Mouse (Mus musculus) hindbrain, embryonic 16.5 days (tissue): ENCODE results near the gene Nkain2. TPM values are rescaled to one million over a fixed set of nuclear protein-coding genes. Genes with fewer than 3 reads are reported as not detected.
"Not testable (repeated sequence)": the region's sequence is repeated elsewhere in the genome, so short reads cannot be mapped to it uniquely, and the experiment has no call there.

ENCODE experiments used
- ATAC-seq: fragments of 200-750 bp; cut with Nextera tagmentation; 2 replicates; pipeline ENCODE4 v1.8.0; 2017; ENCODE audit warnings: moderate TSS enrichment, moderate library complexity
- H3K27ac ChIP-seq: fragments of 300-500 bp; sonication (generic); 2 replicates; pipeline ENCODE4 v1.5.1; 2014; ENCODE audit warnings: low read depth, mild to moderate bottlenecking, control low read depth, low read length, moderate library complexity
- H3K27me3 ChIP-seq: fragments of 300-500 bp; sonication (generic); replicated peaks from 2 replicates; pipeline ENCODE4 v1.6.1; 2014; ENCODE audit warnings: low read length; ENCODE audit not compliant: control insufficient read depth, insufficient read depth
- H3K36me3 ChIP-seq: fragments of 300-500 bp; sonication (generic); 2 replicates; pipeline ENCODE4 v1.6.1; 2014; ENCODE audit warnings: mild to moderate bottlenecking, low read length, moderate library complexity, mixed read lengths; ENCODE audit not compliant: control insufficient read depth, insufficient read depth
- H3K4me1 ChIP-seq: fragments of 300-500 bp; sonication (generic); 2 replicates; pipeline ENCODE4 v1.6.1; 2014; ENCODE audit warnings: low read depth, low read length; ENCODE audit not compliant: control insufficient read depth, insufficient read depth
- H3K4me2 ChIP-seq: fragments of 300-500 bp; sonication (generic); 2 replicates; pipeline ENCODE4 v1.6.1; 2014; ENCODE audit warnings: mild to moderate bottlenecking, low read length, control low read depth, moderate library complexity
- H3K4me3 ChIP-seq: fragments of 300-500 bp; sonication (generic); 2 replicates; pipeline ENCODE4 v1.5.1; 2014; ENCODE audit warnings: mild to moderate bottlenecking, low read length, control low read depth, moderate library complexity
- H3K9ac ChIP-seq: fragments of 300-500 bp; sonication (generic); 2 replicates; pipeline ENCODE4 v1.6.1; 2014; ENCODE audit warnings: low read depth, mild to moderate bottlenecking, control low read depth, low read length, moderate library complexity
- H3K9me3 ChIP-seq: fragments of 300-500 bp; sonication (generic); 2 replicates; pipeline ENCODE4 v1.6.1; 2014; ENCODE audit warnings: mild to moderate bottlenecking, low read length, moderate library complexity; ENCODE audit not compliant: control insufficient read depth
- WGBS: fragments of 180-500 bp; shearing (Covaris S2); extraction: QIAGEN DNeasy Blood & Tissue Kit; methylation state at CpG from one replicate; pipeline ENCODE4 v1.1.7; 2014; 5-methylcytosine and 5-hydroxymethylcytosine counted together
- polyA plus RNA-seq: library from polyadenylated mRNA; unstranded; fragments of >200 nt; fragmentation: Nextera tagmentation; extraction: Ambion mirVana; gene quantifications from 2 replicates; pipeline ENCODE4 v1.2.1, GENCODE M21; 2015

The Nkain2 gene
- polyA plus RNA-seq, 1 experiment from 2014 or later = 10.9 TPM

DNA sequence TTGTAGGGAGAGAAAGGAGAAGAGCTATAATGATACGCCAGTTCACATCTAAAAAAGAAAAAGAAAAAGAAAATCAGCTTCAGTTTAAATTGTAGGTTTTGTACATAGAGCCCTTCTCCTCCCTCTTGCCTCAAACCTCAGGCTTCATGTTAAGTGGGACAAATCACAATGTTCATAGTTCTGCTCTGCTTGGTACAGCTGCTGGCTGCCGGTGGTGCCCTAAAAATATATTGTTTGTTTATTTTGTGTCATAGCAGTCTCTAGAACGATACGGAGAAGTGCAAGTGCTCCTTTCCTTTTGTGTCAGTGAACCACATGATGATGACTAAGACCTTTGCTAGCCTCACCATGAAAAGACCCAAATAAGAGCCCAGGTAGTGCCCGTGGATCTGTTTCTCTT, 962.6 kb downstream of the Nkain2 start:
- H3K4me1 ChIP-seq = no peaks in the 10 kb centered on the region
- no peak for ATAC-seq
- H3K9me3 ChIP-seq = no peaks in the 10 kb centered on the region
- 75% methylated on average over 5 of the region's 5 CpGs for WGBS
- no peak overlapping the region for H3K4me3 ChIP-seq
- H3K27me3 ChIP-seq = no peaks in the 10 kb centered on the region
- H3K4me2 ChIP-seq = no peak overlapping the region
- H3K9ac ChIP-seq = no peak overlapping the region
- no peaks in the 10 kb centered on the region for H3K36me3 ChIP-seq
- H3K27ac ChIP-seq = no peak overlapping the region

GRCm38 (mm10) chr10:31920901-31921300, 969.4 kb downstream of the Nkain2 start:
- H3K4me1 ChIP-seq, H3K4me2 ChIP-seq, H3K27me3 ChIP-seq, H3K36me3 ChIP-seq, H3K9me3 ChIP-seq, ATAC-seq, H3K9ac ChIP-seq, H3K4me3 ChIP-seq, H3K27ac ChIP-seq: not testable (repeated sequence)
- WGBS = 91% methylated on average over 3 of the region's 3 CpGs

DNA sequence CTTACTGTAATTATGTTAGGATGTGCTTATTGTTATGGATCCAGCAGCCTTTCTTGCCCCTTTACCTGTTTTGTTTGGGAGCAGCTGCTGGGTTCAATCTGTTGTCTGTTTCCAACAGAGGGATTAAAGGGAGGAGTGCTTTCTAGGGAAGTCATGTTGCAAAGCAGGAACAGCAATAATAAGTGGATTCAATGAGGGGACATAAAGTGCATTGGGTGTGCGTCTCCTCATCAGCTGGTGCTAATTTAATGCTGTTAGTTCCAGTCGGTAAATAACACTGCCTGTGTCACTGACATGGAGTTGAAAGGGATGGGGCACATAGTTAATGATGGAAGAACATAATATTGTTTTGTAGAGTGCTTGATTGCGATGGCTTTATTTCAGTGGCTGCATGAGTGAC, 982.8 kb downstream of the Nkain2 start:
- ATAC-seq = peak; percentile 84
- no peaks in the 10 kb centered on the region for H3K9me3 ChIP-seq
- H3K4me2 ChIP-seq = no peak overlapping the region
- no peak overlapping the region for H3K9ac ChIP-seq
- WGBS = 32% methylated on average over 3 of the region's 3 CpGs
- no peak overlapping the region for H3K27ac ChIP-seq
- no peak overlapping the region for H3K4me3 ChIP-seq
- H3K4me1 ChIP-seq = no peaks in the 10 kb centered on the region
- H3K36me3 ChIP-seq = no peaks in the 10 kb centered on the region
- no peaks in the 10 kb centered on the region for H3K27me3 ChIP-seq

DNA sequence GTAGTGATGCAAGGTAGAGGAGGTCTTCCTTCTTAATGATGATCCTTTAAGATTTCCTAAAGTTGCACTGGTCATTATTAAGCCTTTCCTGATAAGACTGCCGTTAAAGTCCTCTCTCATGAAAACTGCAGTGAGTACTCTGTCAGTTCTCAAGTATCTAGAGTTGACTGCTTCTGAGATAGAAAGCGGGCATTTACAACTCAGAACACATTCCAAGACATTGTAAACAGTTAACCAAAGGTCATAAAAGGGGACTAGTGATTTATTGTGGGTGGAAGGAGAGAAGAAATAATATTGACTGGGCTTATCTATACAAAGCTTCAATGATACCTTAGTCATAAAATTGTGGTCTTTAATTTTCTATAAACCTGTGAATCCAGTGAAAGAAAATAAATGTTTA, 990.8 kb downstream of the Nkain2 start:
- 89% methylated on average over 2 of the region's 2 CpGs for WGBS
- H3K9ac ChIP-seq = no peak overlapping the region
- no peaks in the 10 kb centered on the region for H3K9me3 ChIP-seq
- H3K4me1 ChIP-seq = no peaks in the 10 kb centered on the region
- H3K4me3 ChIP-seq = no peak overlapping the region
- no peak overlapping the region for H3K27ac ChIP-seq
- ATAC-seq = no peak
- H3K27me3 ChIP-seq = no peaks in the 10 kb centered on the region
- H3K4me2 ChIP-seq = no peak overlapping the region
- H3K36me3 ChIP-seq = no peaks in the 10 kb centered on the region

DNA sequence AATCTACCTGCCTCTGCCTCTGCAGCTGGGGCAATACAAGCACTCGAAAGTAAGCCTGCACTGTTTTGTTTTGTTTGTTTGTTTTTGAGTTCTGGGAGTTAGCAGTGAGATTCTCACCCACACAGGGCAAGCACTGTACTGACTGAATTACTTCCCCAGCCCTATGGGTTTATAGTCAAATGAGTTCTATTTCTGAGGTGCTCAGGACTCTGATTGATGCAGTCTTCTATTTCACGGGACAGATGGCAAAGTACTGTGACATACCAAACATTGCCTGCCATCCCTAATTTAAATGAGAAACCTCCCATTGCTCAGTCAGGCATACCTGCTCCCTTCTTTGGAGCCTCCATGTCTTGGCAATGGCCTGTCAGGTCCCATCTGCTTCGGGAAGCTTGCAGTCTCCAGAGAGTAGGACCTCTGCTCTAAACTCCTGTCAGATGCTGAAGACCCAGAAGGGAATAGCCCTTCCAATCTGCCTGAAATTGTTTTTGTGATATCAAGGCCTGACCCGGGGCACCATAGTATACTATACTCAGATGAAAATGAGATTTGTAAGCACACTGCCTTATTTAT, 1016.9 kb downstream of the Nkain2 start:
- Histone ChIP-seq H3K27ac (no peak overlapping the region), H3K36me3 (no peaks in the 10 kb centered on the region), H3K27me3 (no peaks in the 10 kb centered on the region), H3K4me2 (no peak overlapping the region), H3K4me1 (no peaks in the 10 kb centered on the region), H3K9ac (no peak overlapping the region), H3K9me3 (no peaks in the 10 kb centered on the region), H3K4me3 (no peak overlapping the region)
- WGBS = 38% methylated on average over 4 of the region's 4 CpGs
- ATAC-seq = peak; percentile 92

DNA sequence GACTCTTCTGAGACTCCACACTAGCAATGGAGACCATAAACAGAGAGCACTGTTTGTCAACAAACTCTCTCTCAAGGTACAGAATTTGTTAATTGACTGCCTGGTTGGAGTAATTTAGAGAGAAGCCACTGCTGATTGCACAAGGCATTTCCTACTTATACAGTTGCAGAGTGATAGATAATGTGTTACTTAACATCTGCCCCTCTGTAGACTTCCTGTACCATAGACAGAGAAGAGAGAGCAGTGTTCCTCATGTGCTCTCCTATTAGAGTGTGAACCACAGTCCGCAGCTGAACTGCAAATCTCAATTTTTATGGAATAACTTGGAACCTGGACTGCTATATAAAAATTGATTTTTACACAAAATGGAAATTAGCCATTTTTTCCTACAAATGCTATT, 1022.0 kb downstream of the Nkain2 start:
- no peaks in the 10 kb centered on the region for H3K36me3 ChIP-seq
- H3K9ac ChIP-seq = no peak overlapping the region
- ATAC-seq = no peak
- no peak overlapping the region for H3K4me2 ChIP-seq
- H3K4me3 ChIP-seq = no peak overlapping the region
- no peaks in the 10 kb centered on the region for H3K9me3 ChIP-seq
- no peaks in the 10 kb centered on the region for H3K27me3 ChIP-seq
- no peak overlapping the region for H3K27ac ChIP-seq
- no peaks in the 10 kb centered on the region for H3K4me1 ChIP-seq
- 94% methylated on average over 1 of the region's 1 CpGs for WGBS

DNA sequence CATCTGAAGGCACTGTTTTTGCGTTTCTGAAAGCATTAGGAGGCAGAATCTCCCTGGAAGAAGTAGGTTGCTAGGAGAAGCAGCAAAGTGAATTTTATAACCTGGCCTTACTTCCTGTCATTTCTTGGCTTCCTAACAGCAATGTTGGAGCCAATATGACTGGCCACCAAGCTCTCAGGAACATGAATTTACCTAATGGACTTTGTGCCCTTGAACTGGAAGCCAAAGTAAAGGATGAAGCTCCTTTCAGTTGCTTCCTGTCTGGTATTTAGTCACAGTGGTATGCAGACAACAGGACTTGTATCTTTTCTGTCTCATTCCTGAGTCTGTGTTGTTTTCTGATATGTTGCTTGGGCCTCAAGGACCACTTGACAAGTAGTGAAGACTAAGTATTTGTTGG, 1063.2 kb downstream of the Nkain2 start:
- H3K27me3 ChIP-seq = no peaks in the 10 kb centered on the region
- H3K4me3 ChIP-seq = no peak overlapping the region
- H3K4me2 ChIP-seq = no peak overlapping the region
- H3K4me1 ChIP-seq = no peaks in the 10 kb centered on the region
- no peak for ATAC-seq
- WGBS = 77% methylated on average over 1 of the region's 1 CpGs
- H3K9ac ChIP-seq = no peak overlapping the region
- no peak overlapping the region for H3K27ac ChIP-seq
- H3K9me3 ChIP-seq = no peaks in the 10 kb centered on the region
- H3K36me3 ChIP-seq = no peaks in the 10 kb centered on the region

- Histone ChIP-seq H3K36me3 (no peaks in the 10 kb centered on the region), H3K4me1 (no peaks in the 10 kb centered on the region), H3K4me2 (no peak overlapping the region), H3K27ac (no peak overlapping the region), H3K27me3 (no peaks in the 10 kb centered on the region), H3K9me3 (no peaks in the 10 kb centered on the region), H3K4me3 (no peak overlapping the region), H3K9ac (no peak overlapping the region)
- ATAC-seq = no peak; the same call in 1 of the 2 replicates
- WGBS = 60% methylated on average over 3 of the region's 3 CpGs
These were observed 1077.7 kb downstream of the Nkain2 start for GRCm38 (mm10) chr10:31812543-31812942.

DNA sequence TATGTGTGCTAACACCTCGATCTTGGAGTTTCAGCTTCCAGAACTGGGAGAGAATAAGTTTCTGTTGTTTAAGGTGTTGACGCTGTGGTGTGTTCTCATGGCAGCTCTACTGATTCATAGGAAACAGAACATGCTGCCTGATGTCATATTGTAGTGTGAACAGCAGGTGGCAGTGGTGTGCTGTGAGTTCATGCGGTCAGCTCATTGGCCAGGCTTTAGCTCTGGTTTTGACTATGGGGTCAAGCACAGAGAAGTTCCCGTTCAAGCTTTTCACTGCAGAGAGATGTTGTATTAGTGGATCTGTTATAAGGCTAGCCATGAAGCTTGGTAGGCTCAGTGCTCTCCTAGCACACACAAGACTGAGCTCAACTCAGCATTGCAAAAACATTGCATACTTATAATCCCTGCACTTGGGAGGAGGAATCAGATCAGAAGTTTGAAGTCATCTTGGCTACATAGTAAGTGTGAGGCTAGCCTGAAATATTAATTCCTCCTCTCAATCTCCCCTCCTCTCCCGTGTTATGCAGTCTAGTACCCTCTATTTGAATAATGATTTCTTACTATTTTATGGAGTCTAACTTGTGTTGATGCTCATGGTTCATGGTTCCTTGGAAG, 1147.7 kb downstream of the Nkain2 start:
- WGBS = 21% methylated on average over 5 of the region's 5 CpGs

More for the DNA sequence above, 1147.7 kb downstream of the Nkain2 start:
- no peak overlapping the region for H3K9ac ChIP-seq
- H3K27ac ChIP-seq = no peak overlapping the region
- H3K27me3 ChIP-seq = no peaks in the 10 kb centered on the region
- peak; percentile 90 for ATAC-seq
- H3K9me3 ChIP-seq = no peaks in the 10 kb centered on the region
- no peak overlapping the region for H3K4me3 ChIP-seq
- H3K4me2 ChIP-seq = no peak overlapping the region
- no peaks in the 10 kb centered on the region for H3K4me1 ChIP-seq
- no peaks in the 10 kb centered on the region for H3K36me3 ChIP-seq
